Mouse (Mus musculus) kidney, postnatal 0 days (tissue): ENCODE data around the gene Xrcc4. TPM values are rescaled to one million over a fixed set of nuclear protein-coding genes. Genes with fewer than 3 reads are reported as not detected.

ENCODE experiments used
- ATAC-seq: fragments of 200-750 bp; cut with Nextera tagmentation; replicated peaks from 2 replicates; pipeline ENCODE4 v1.8.0; 2017; ENCODE audit warnings: low read depth, moderate number of reproducible peaks, moderate TSS enrichment, moderate library complexity; ENCODE audit not compliant: low FRiP score
- DNase-seq: peaks from one replicate; pipeline ENCODE4 v3.0.0-alpha.2; 2016; ENCODE audit warnings: low spot score
- H3K27ac ChIP-seq: fragments of 300-500 bp; sonication (generic); 2 replicates; pipeline ENCODE4 v1.5.1; 2014; ENCODE audit warnings: mild to moderate bottlenecking
- H3K27me3 ChIP-seq: fragments of 300-500 bp; sonication (generic); 2 replicates; pipeline ENCODE4 v1.6.1; 2014; ENCODE audit warnings: low read length, mixed read lengths; ENCODE audit not compliant: insufficient read depth
- H3K36me3 ChIP-seq: fragments of 300-500 bp; sonication (generic); 2 replicates; pipeline ENCODE4 v1.6.1; 2014; ENCODE audit warnings: low read length, mixed read lengths; ENCODE audit not compliant: insufficient read depth
- H3K4me1 ChIP-seq: fragments of 300-500 bp; sonication (generic); replicated peaks from 2 replicates; pipeline ENCODE4 v1.6.1; 2014; ENCODE audit warnings: antibody characterized with exemption, low read length, mixed read lengths; ENCODE audit not compliant: insufficient read depth
- H3K4me2 ChIP-seq: fragments of 300-500 bp; sonication (generic); 2 replicates; pipeline ENCODE4 v1.6.1; 2014; ENCODE audit warnings: mild to moderate bottlenecking, low read length, moderate library complexity, mixed read lengths
- H3K4me3 ChIP-seq: fragments of 300-500 bp; sonication (generic); replicated peaks from 2 replicates; pipeline ENCODE4 v1.5.1; 2014; ENCODE audit warnings: low read depth, low read length
- H3K9ac ChIP-seq: fragments of 300-500 bp; sonication (generic); 2 replicates; pipeline ENCODE4 v1.6.1; 2014; ENCODE audit warnings: low read depth, low read length
- H3K9me3 ChIP-seq: fragments of 300-500 bp; sonication (generic); replicated peaks from 2 replicates; pipeline ENCODE4 v1.6.1; 2016; ENCODE audit warnings: low read length, inconsistent platforms, mixed read lengths
- CTCF ChIP-seq: IDR thresholded peaks from 2 replicates; pipeline ENCODE4 v1.5.1; 2016; ENCODE audit warnings: antibody characterized with exemption, low read depth, mild to moderate bottlenecking, moderate library complexity
- WGBS: fragments of 180-500 bp; shearing (Covaris S2); extraction: QIAGEN DNeasy Blood & Tissue Kit; methylation state at CpG from one replicate; pipeline ENCODE4 v1.1.7; 2014; 5-methylcytosine and 5-hydroxymethylcytosine counted together
- polyA plus RNA-seq: library from polyadenylated mRNA; unstranded; fragments of >200 nt; fragmentation: Nextera tagmentation; extraction: Ambion mirVana; gene quantifications from 2 replicates; pipeline ENCODE4 v1.2.1, GENCODE M21; 2015

Gene Xrcc4
- polyA plus RNA-seq, 1 experiment from 2014 or later: 20.8 TPM

GRCm38 (mm10) chr13:89743201-89743600 lies 346.2 kb downstream of the Xrcc4 start:
- DNase-seq (no peak), ATAC-seq (no peak)
- no peak for TF ChIP-seq CTCF
- no peaks in the 10 kb centered on the region for H3K27me3 ChIP-seq
- WGBS: 24% methylated on average over 8 of the region's 8 CpGs
- peak overlapping the region; percentile 48; the same call in 1 of the 2 replicates for H3K4me3 ChIP-seq
- no peaks in the 10 kb centered on the region for H3K9me3 ChIP-seq
- H3K27ac ChIP-seq: no peak overlapping the region
- no peaks in the 10 kb centered on the region for H3K36me3 ChIP-seq
- H3K4me1 ChIP-seq: no peaks in the 10 kb centered on the region
- H3K9ac ChIP-seq: no peak overlapping the region
- H3K4me2 ChIP-seq: peak overlapping the region; percentile 94

DNA sequence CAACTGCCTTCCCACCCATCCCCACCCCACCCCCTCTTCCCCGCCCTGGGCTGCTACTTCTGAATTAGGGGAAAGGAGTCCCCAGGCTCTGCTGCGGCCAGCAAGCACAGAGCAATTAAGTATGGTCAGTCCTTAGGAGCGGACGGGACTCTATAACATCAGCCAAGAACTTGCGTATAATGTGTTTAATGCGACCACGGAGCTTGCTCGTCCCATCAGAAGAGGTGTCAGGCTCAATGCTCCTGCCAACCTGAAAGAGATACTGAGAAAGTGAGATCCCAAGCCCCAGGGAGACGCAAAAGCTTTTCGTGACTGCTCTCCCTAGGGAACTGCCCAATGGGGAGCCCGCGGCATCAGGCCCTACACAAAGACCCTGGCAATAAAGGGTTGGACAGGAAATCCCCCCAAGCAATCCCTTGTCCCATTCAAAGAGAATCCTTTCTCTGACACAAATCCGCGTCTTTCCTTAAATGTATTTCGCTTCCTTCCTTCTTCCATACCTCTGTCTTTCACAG lies 346.7 kb downstream of the Xrcc4 start:
- H3K4me1 ChIP-seq: no peaks in the 10 kb centered on the region
- peak overlapping the region; percentile 70 for H3K27ac ChIP-seq
- peak overlapping the region; percentile 38; the same call in 1 of the 2 replicates for H3K9ac ChIP-seq
- H3K4me3 ChIP-seq: peak overlapping the region; percentile 48
- peak overlapping the region; percentile 94 for H3K4me2 ChIP-seq
- ATAC-seq (no peak), DNase-seq (peak; percentile 50)
- no peaks in the 10 kb centered on the region for H3K36me3 ChIP-seq
- no peak for TF ChIP-seq CTCF
- H3K9me3 ChIP-seq: no peaks in the 10 kb centered on the region
- no peaks in the 10 kb centered on the region for H3K27me3 ChIP-seq
- 2% methylated on average over 15 of the region's 15 CpGs for WGBS

GRCm38 (mm10) chr13:89741766-89742685 lies 347.4 kb downstream of the Xrcc4 start, which contains the start of gene Vcan:
Vcan (minus strand) TSS chr13:89742509.
- WGBS: under 1% methylated on average over 38 of the region's 40 CpGs
- TF ChIP-seq CTCF: no peak
- peak within 1 kb of the TSS; percentile 94 for H3K4me2 ChIP-seq
- H3K27me3 ChIP-seq: no peaks in the 10 kb centered on the region
- H3K4me3 ChIP-seq: peak within 1 kb of the TSS; percentile 48
- H3K9ac ChIP-seq: peak within 1 kb of the TSS; percentile 38
- H3K4me1 ChIP-seq: no peaks in the 10 kb centered on the region
- peak; percentile 85 for DNase-seq
- no peaks in the 10 kb centered on the region for H3K36me3 ChIP-seq
- H3K9me3 ChIP-seq: no peaks in the 10 kb centered on the region
- ATAC-seq: peak; percentile 61
- peak within 1 kb of the TSS; percentile 85 for H3K27ac ChIP-seq

DNA sequence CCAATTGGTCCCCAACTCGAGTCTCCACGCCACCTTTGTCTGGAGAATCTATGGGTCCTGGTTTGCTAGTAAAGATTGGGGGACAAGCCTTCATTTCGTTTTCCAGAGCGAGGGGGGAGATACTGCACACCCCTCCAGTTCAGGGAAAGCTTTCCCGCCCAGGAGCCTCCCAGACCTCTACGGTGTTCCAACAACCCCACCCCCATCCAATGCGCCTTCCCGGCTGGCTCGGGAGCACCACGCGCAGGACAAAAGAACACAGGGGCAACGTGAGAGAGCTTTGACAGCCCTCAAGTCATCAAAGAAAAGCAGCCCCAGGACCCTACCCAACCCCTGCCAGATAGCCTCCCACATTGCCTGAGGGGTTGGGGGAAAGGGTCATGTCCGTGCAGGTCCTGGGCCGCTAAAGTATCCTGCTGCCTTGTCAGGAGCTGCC lies 348.3 kb downstream of the Xrcc4 start:
- no peaks in the 10 kb centered on the region for H3K9me3 ChIP-seq
- WGBS: 1% methylated on average over 14 of the region's 14 CpGs
- no peak for TF ChIP-seq CTCF
- no peaks in the 10 kb centered on the region for H3K27me3 ChIP-seq
- DNase-seq (peak; percentile 64), ATAC-seq (no peak; the same call in 1 of the 2 replicates)
- H3K4me3 ChIP-seq: peak overlapping the region; percentile 48
- no peaks in the 10 kb centered on the region for H3K36me3 ChIP-seq
- H3K27ac ChIP-seq: peak overlapping the region; percentile 85
- peak overlapping the region; percentile 94 for H3K4me2 ChIP-seq
- H3K9ac ChIP-seq: peak overlapping the region; percentile 38
- H3K4me1 ChIP-seq: no peaks in the 10 kb centered on the region

DNA sequence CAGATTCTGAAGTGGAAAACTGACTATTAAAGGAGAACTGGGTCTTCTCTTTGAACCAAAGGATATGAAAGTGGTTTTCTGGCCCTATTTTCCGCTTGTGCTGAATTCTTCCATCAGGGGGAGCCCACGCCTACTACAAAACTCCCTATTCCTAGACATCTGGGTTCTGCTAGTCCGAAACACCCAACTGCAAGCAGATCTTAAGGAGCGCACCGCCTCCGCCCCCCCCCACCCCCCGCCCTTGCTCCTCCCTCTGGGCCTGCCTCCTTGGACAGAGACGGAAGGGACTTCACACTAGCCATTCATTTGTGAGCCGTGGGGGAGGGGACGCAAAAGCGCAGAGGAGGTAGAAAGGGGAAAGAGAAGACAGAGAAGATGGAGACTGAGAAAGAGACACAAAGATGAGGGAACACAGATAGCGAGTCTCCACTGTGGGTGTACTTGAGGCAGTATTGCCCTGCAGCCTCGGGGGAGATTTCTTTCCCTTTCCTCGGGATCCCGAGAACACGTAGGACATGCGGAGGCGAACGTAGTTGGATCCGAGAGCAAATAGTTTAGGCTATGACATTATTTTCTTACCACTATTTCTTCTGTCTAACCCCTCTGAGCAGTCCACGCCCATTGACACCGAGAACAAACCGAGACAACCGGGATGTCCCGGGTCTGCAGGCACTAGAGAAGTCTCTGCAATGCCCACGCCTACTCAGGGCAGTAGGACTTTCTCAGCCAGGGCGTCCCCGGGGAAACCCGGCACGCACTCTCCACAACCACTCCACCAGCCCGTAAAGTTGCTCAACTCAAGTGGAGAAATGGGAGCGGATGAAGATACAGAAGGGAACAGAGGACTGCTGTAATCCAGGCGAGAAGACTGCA lies 348.9 kb downstream of the Xrcc4 start:
- under 1% methylated on average over 33 of the region's 33 CpGs for WGBS
- peak; percentile 86 for ATAC-seq
- no peaks in the 10 kb centered on the region for H3K9me3 ChIP-seq
- H3K4me1 ChIP-seq: no peaks in the 10 kb centered on the region
- H3K27me3 ChIP-seq: no peaks in the 10 kb centered on the region
- peak; percentile 97 for DNase-seq
- peak; percentile 71 for TF ChIP-seq CTCF
- peak overlapping the region; percentile 38 for H3K9ac ChIP-seq
- peak overlapping the region; percentile 85 for H3K27ac ChIP-seq
- peak overlapping the region; percentile 94 for H3K4me2 ChIP-seq
- no peaks in the 10 kb centered on the region for H3K36me3 ChIP-seq
- peak overlapping the region; percentile 48 for H3K4me3 ChIP-seq
